Mouse (Mus musculus) midbrain, postnatal 0 days (tissue): ENCODE measurements at regions not wholly inside any gene's neighbourhood (a gene's known extent, or its start where the extent isn't known, plus 50 kb on each side); places are given as distances from the start of the nearest gene placed in this dataset.
A peak's percentile ranks its signal among the peaks of the same experiment; 100 is the strongest.

ENCODE experiments used
- ATAC-seq: fragments of 200-750 bp; cut with Nextera tagmentation; 2 replicates; pipeline ENCODE4 v1.8.0; 2017; ENCODE audit warnings: moderate number of reproducible peaks, mild to moderate bottlenecking, moderate TSS enrichment, moderate library complexity; ENCODE audit not compliant: low FRiP score
- DNase-seq: peaks from one replicate; pipeline ENCODE4 v3.0.0-alpha.2; 2015; ENCODE audit warnings: low spot score
- H3K27ac ChIP-seq: fragments of 300-500 bp; sonication (generic); 2 replicates; pipeline ENCODE4 v1.5.1; 2014; ENCODE audit warnings: low read depth, mild to moderate bottlenecking, low read length, mixed read lengths
- H3K27me3 ChIP-seq: fragments of 300-500 bp; sonication (generic); 2 replicates; pipeline ENCODE4 v1.6.1; 2014; ENCODE audit warnings: low read length, control low read depth, mixed read lengths; ENCODE audit not compliant: insufficient read depth
- H3K36me3 ChIP-seq: fragments of 300-500 bp; sonication (generic); 2 replicates; pipeline ENCODE4 v1.6.1; 2014; ENCODE audit warnings: low read length, control low read depth, mixed read lengths; ENCODE audit not compliant: insufficient read depth
- H3K4me1 ChIP-seq: fragments of 300-500 bp; sonication (generic); 2 replicates; pipeline ENCODE4 v1.6.1; 2014; ENCODE audit warnings: mild to moderate bottlenecking, control low read depth, antibody characterized with exemption, low read length, mixed read lengths; ENCODE audit not compliant: insufficient read depth
- H3K4me2 ChIP-seq: fragments of 300-500 bp; sonication (generic); 2 replicates; pipeline ENCODE4 v1.6.1; 2014; ENCODE audit warnings: low read depth, mild to moderate bottlenecking, low read length, mixed read lengths; ENCODE audit not compliant: poor library complexity, severe bottlenecking
- H3K4me3 ChIP-seq: fragments of 300-500 bp; sonication (generic); 2 replicates; pipeline ENCODE4 v1.5.1; 2014; ENCODE audit warnings: low read depth, mild to moderate bottlenecking, low read length, moderate library complexity
- H3K9ac ChIP-seq: fragments of 300-500 bp; sonication (generic); replicated peaks from 2 replicates; pipeline ENCODE4 v1.6.1; 2014; ENCODE audit warnings: mild to moderate bottlenecking, low read length, moderate library complexity, mixed read lengths; ENCODE audit not compliant: poor library complexity, severe bottlenecking
- H3K9me3 ChIP-seq: fragments of 300-500 bp; sonication (generic); 2 replicates; pipeline ENCODE4 v1.6.1; 2016; ENCODE audit warnings: low read length, control low read depth
- CTCF ChIP-seq: IDR thresholded peaks from 2 replicates; pipeline ENCODE4 v1.5.1; 2016; ENCODE audit warnings: antibody characterized with exemption, mild to moderate bottlenecking
- WGBS: fragments of 180-500 bp; shearing (Covaris S2); extraction: QIAGEN DNeasy Blood & Tissue Kit; methylation state at CpG from one replicate; pipeline ENCODE4 v1.1.7; 2014; 5-methylcytosine and 5-hydroxymethylcytosine counted together

- ATAC-seq: no peak
- TF ChIP-seq CTCF: no peak
- no peaks in the 10 kb centered on the region for H3K36me3 ChIP-seq
- no peak overlapping the region for H3K27ac ChIP-seq
- H3K4me3 ChIP-seq: peak overlapping the region; percentile 6; the same call in 1 of the 2 replicates
- H3K27me3 ChIP-seq: 0 out of 2 replicates have a peak, but pooled peaks cover 5% of the 10 kb centered on the region
- no peak overlapping the region for H3K9ac ChIP-seq
- no peaks in the 10 kb centered on the region for H3K9me3 ChIP-seq
- 53% methylated on average over 18 of the region's 18 CpGs for WGBS
- H3K4me2 ChIP-seq: peak overlapping the region; percentile 19
- H3K4me1 ChIP-seq: no peaks in the 10 kb centered on the region
- DNase-seq: no peak
These were observed 744.3 kb upstream of the Arrdc4 start for GRCm38 (mm10) chr7:69493062-69493930.

DNA sequence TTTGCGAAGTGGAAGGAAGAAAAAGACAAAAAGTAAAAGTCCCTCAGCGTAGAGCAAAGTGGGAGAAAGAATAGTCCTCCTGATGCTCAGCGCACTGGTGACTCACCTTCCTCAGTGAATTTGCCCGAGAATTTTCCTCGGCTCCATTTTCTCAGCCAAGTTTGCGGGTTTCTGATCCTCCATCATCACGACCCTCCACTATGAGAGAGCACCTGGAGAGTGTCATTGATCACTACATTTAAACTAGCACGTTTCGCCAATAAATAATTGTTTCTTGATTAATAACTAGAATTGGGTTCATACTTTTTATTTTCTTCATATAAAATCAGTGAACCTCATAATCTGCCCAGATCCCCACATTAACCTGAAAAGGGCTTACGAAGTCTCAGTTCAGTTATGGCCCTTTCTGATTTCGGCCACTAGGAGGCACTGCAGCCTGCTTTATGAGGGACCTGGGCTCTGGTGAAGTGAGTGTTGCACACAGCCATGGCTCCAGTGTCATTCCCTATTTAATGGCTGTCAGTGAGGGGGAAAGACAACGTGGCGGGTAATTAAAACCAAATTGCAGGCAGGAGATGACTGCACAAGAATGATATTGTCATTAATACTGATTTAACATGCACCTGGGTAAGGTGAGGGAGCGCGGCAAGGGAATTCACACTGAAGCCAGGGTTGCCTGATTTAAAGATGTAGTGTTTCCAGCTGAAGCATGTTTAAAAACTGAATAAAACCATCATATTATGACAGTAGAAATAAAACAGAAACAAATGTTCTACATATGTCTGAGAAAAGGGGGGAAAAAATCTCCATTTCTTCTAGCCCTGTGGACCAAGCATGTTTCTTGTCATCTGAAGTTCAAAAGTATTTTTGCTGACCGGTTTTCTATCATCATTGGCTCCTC lies 741.8 kb upstream of the Arrdc4 start:
- H3K27ac ChIP-seq: no peak overlapping the region
- H3K36me3 ChIP-seq: no peaks in the 10 kb centered on the region
- TF ChIP-seq CTCF: peak; percentile 98
- 0 out of 2 replicates have a peak, but pooled peaks cover 5% of the 10 kb centered on the region for H3K27me3 ChIP-seq
- H3K9ac ChIP-seq: no peak overlapping the region
- no peaks in the 10 kb centered on the region for H3K4me1 ChIP-seq
- peak; percentile 87 for DNase-seq
- H3K9me3 ChIP-seq: no peaks in the 10 kb centered on the region
- H3K4me3 ChIP-seq: no peak overlapping the region
- peak overlapping the region; percentile 29; the same call in 1 of the 2 replicates for H3K4me2 ChIP-seq
- peak; percentile 68; the same call in 1 of the 2 replicates for ATAC-seq
- 34% methylated on average over 16 of the region's 16 CpGs for WGBS

GRCm38 (mm10) chr7:69488630-69489029 lies 739.6 kb upstream of the Arrdc4 start:
- no peaks in the 10 kb centered on the region for H3K36me3 ChIP-seq
- H3K4me2 ChIP-seq: no peak overlapping the region
- H3K9ac ChIP-seq: no peak overlapping the region
- no peak overlapping the region for H3K27ac ChIP-seq
- no peak for DNase-seq
- no peaks in the 10 kb centered on the region for H3K4me1 ChIP-seq
- H3K27me3 ChIP-seq: 0 out of 2 replicates have a peak, but pooled peaks cover 5% of the 10 kb centered on the region
- H3K4me3 ChIP-seq: no peak overlapping the region
- no peak for ATAC-seq
- no peaks in the 10 kb centered on the region for H3K9me3 ChIP-seq
- TF ChIP-seq CTCF: no peak
- WGBS: 74% methylated on average over 6 of the region's 6 CpGs

GRCm38 (mm10) chr7:69487111-69487510 lies 738.1 kb upstream of the Arrdc4 start:
- Histone ChIP-seq H3K4me1 (no peaks in the 10 kb centered on the region), H3K4me3 (no peak overlapping the region), H3K27ac (no peak overlapping the region), H3K9ac (no peak overlapping the region), H3K27me3 (0 out of 2 replicates have a peak, but pooled peaks cover 5% of the 10 kb centered on the region), H3K9me3 (no peaks in the 10 kb centered on the region), H3K4me2 (no peak overlapping the region), H3K36me3 (no peaks in the 10 kb centered on the region)
- no peak for TF ChIP-seq CTCF
- WGBS: 66% methylated on average over 3 of the region's 3 CpGs
- no peak for DNase-seq
- ATAC-seq: no peak

GRCm38 (mm10) chr7:69484552-69484951 lies 735.5 kb upstream of the Arrdc4 start:
- H3K36me3 ChIP-seq: no peaks in the 10 kb centered on the region

More at GRCm38 (mm10) chr7:69484552-69484951, 735.5 kb upstream of the Arrdc4 start:
- no peak overlapping the region for H3K27ac ChIP-seq
- no peak overlapping the region for H3K4me2 ChIP-seq
- 87% methylated on average over 4 of the region's 4 CpGs for WGBS
- DNase-seq (no peak), ATAC-seq (no peak)
- H3K4me3 ChIP-seq: no peak overlapping the region
- H3K4me1 ChIP-seq: no peaks in the 10 kb centered on the region
- H3K9ac ChIP-seq: no peak overlapping the region
- TF ChIP-seq CTCF: no peak
- no peaks in the 10 kb centered on the region for H3K9me3 ChIP-seq
- H3K27me3 ChIP-seq: no peaks in the 10 kb centered on the region
